Mouse (Mus musculus): Measurements from ENCODE around the gene Gm27021. TPM values are rescaled to one million over a fixed set of nuclear protein-coding genes. Genes with fewer than 3 reads are reported as not detected.

Gm27021 gene
- polyA plus RNA-seq, 1 experiment, result 0.57 TPM

- H3K36me3 ChIP-seq (ENCODE audit: control insufficient read depth, insufficient read depth, low read length), result no peaks in the 10 kb centered on the region
- no peak overlapping the region for H3K27ac ChIP-seq (ENCODE audit: control insufficient read depth, insufficient read depth, low read depth, low read length)
- no peaks in the 10 kb centered on the region for H3K27me3 ChIP-seq (ENCODE audit: control insufficient read depth, insufficient read depth, low read length)
- H3K4me3 ChIP-seq (ENCODE audit: control insufficient read depth, low read depth, low read length), result no peak overlapping the region
- TF ChIP-seq CTCF (IDR thresholded peaks at IDR 0.05; ENCODE audit: control insufficient read depth, insufficient read depth, insufficient replicate concordance, low read depth, low read length) (no peak), POLR2A (IDR thresholded peaks at IDR 0.05; ENCODE audit: control insufficient read depth, low read depth, low read length) (no peak)
- H3K4me1 ChIP-seq (ENCODE audit: control insufficient read depth, insufficient read depth, low read length), result peaks cover 5% of the 10 kb centered on the region
Observed at GRCm38 (mm10) chr8:120696401-120697153, 28.7 kb upstream of the Gm27021 start.

GRCm38 (mm10) chr8:120693861-120694493 is 26.1 kb upstream of the Gm27021 start:
- no peak overlapping the region for H3K4me3 ChIP-seq (ENCODE audit: control insufficient read depth, low read depth, low read length)
- no peak overlapping the region for H3K27ac ChIP-seq (ENCODE audit: control insufficient read depth, insufficient read depth, low read depth, low read length)
- TF ChIP-seq POLR2A (IDR thresholded peaks at IDR 0.05; ENCODE audit: control insufficient read depth, low read depth, low read length), result no peak
- no peak for TF ChIP-seq CTCF (IDR thresholded peaks at IDR 0.05; ENCODE audit: control insufficient read depth, insufficient read depth, insufficient replicate concordance, low read depth, low read length)
- no peaks in the 10 kb centered on the region for H3K36me3 ChIP-seq (ENCODE audit: control insufficient read depth, insufficient read depth, low read length)
- peaks cover 5% of the 10 kb centered on the region for H3K4me1 ChIP-seq (ENCODE audit: control insufficient read depth, insufficient read depth, low read length)
- H3K27me3 ChIP-seq (ENCODE audit: control insufficient read depth, insufficient read depth, low read length), result no peaks in the 10 kb centered on the region

- Histone ChIP-seq H3K27ac (ENCODE audit: control insufficient read depth, insufficient read depth, low read depth, low read length) (no peak overlapping the region), H3K27me3 (ENCODE audit: control insufficient read depth, insufficient read depth, low read length) (no peaks in the 10 kb centered on the region), H3K4me1 (ENCODE audit: control insufficient read depth, insufficient read depth, low read length) (peaks cover 5% of the 10 kb centered on the region), H3K4me3 (ENCODE audit: control insufficient read depth, low read depth, low read length) (no peak overlapping the region), H3K36me3 (ENCODE audit: control insufficient read depth, insufficient read depth, low read length) (no peaks in the 10 kb centered on the region)
- TF ChIP-seq CTCF (IDR thresholded peaks at IDR 0.05; ENCODE audit: control insufficient read depth, insufficient read depth, insufficient replicate concordance, low read depth, low read length), result no peak
- TF ChIP-seq POLR2A (IDR thresholded peaks at IDR 0.05; ENCODE audit: control insufficient read depth, low read depth, low read length), result no peak
Observed at GRCm38 (mm10) chr8:120692934-120693333, 25.1 kb upstream of the Gm27021 start.

- Histone ChIP-seq H3K27ac (ENCODE audit: control insufficient read depth, insufficient read depth, low read depth, low read length) (no peak overlapping the region), H3K4me3 (ENCODE audit: control insufficient read depth, low read depth, low read length) (no peak overlapping the region), H3K4me1 (ENCODE audit: control insufficient read depth, insufficient read depth, low read length) (no peaks in the 10 kb centered on the region), H3K36me3 (ENCODE audit: control insufficient read depth, insufficient read depth, low read length) (no peaks in the 10 kb centered on the region), H3K27me3 (ENCODE audit: control insufficient read depth, insufficient read depth, low read length) (no peaks in the 10 kb centered on the region)
- TF ChIP-seq POLR2A (IDR thresholded peaks at IDR 0.05; ENCODE audit: control insufficient read depth, low read depth, low read length) (no peak), CTCF (IDR thresholded peaks at IDR 0.05; ENCODE audit: control insufficient read depth, insufficient read depth, insufficient replicate concordance, low read depth, low read length) (no peak)
Observed at GRCm38 (mm10) chr8:120688511-120688910, 20.6 kb upstream of the Gm27021 start.

- TF ChIP-seq POLR2A (IDR thresholded peaks at IDR 0.05; ENCODE audit: control insufficient read depth, low read depth, low read length) (no peak), CTCF (IDR thresholded peaks at IDR 0.05; ENCODE audit: control insufficient read depth, insufficient read depth, insufficient replicate concordance, low read depth, low read length) (no peak)
- Histone ChIP-seq H3K36me3 (ENCODE audit: control insufficient read depth, insufficient read depth, low read length) (no peaks in the 10 kb centered on the region), H3K4me3 (ENCODE audit: control insufficient read depth, low read depth, low read length) (no peak overlapping the region), H3K4me1 (ENCODE audit: control insufficient read depth, insufficient read depth, low read length) (no peaks in the 10 kb centered on the region), H3K27ac (ENCODE audit: control insufficient read depth, insufficient read depth, low read depth, low read length) (no peak overlapping the region), H3K27me3 (ENCODE audit: control insufficient read depth, insufficient read depth, low read length) (no peaks in the 10 kb centered on the region)
Observed at GRCm38 (mm10) chr8:120687786-120688185, 19.9 kb upstream of the Gm27021 start.

GRCm38 (mm10) chr8:120686576-120686975 is 18.7 kb upstream of the Gm27021 start:
- Histone ChIP-seq H3K27ac (ENCODE audit: control insufficient read depth, insufficient read depth, low read depth, low read length) (no peak overlapping the region), H3K36me3 (ENCODE audit: control insufficient read depth, insufficient read depth, low read length) (no peaks in the 10 kb centered on the region), H3K4me1 (ENCODE audit: control insufficient read depth, insufficient read depth, low read length) (no peaks in the 10 kb centered on the region), H3K4me3 (ENCODE audit: control insufficient read depth, low read depth, low read length) (no peak overlapping the region), H3K27me3 (ENCODE audit: control insufficient read depth, insufficient read depth, low read length) (no peaks in the 10 kb centered on the region)
- TF ChIP-seq POLR2A (IDR thresholded peaks at IDR 0.05; ENCODE audit: control insufficient read depth, low read depth, low read length), result no peak
- no peak for TF ChIP-seq CTCF (IDR thresholded peaks at IDR 0.05; ENCODE audit: control insufficient read depth, insufficient read depth, insufficient replicate concordance, low read depth, low read length)

- Histone ChIP-seq H3K27ac (ENCODE audit: control insufficient read depth, insufficient read depth, low read depth, low read length) (peak overlapping the region; percentile 69; the same call in 1 of the 2 replicates), H3K4me1 (ENCODE audit: control insufficient read depth, insufficient read depth, low read length) (no peaks in the 10 kb centered on the region), H3K36me3 (ENCODE audit: control insufficient read depth, insufficient read depth, low read length) (no peaks in the 10 kb centered on the region), H3K27me3 (ENCODE audit: control insufficient read depth, insufficient read depth, low read length) (no peaks in the 10 kb centered on the region), H3K4me3 (ENCODE audit: control insufficient read depth, low read depth, low read length) (no peak overlapping the region)
- TF ChIP-seq CTCF (IDR thresholded peaks at IDR 0.05; ENCODE audit: control insufficient read depth, insufficient read depth, insufficient replicate concordance, low read depth, low read length) (no peak), POLR2A (IDR thresholded peaks at IDR 0.05; ENCODE audit: control insufficient read depth, low read depth, low read length) (no peak)
Observed at GRCm38 (mm10) chr8:120686051-120686450, 18.2 kb upstream of the Gm27021 start.
